Mouse (Mus musculus): ENCODE measurements at regions not wholly inside any gene's neighbourhood (a gene's known extent, or its start where the extent isn't known, plus 50 kb on each side); places are given as distances from the start of the nearest gene placed in this dataset.

GRCm38 (mm10) chrX:7474831-7475230, 98.6 kb upstream of the Foxp3 start:
- no peaks in the 10 kb centered on the region for H3K4me1 ChIP-seq (ENCODE audit: control insufficient read depth, insufficient read depth, low read length)
- H3K4me3 ChIP-seq (ENCODE audit: insufficient read depth, low read length) = no peak overlapping the region
- TF ChIP-seq CTCF (IDR thresholded peaks at IDR 0.05; ENCODE audit: borderline replicate concordance, insufficient read depth, low read length) (no peak), POLR2A (IDR thresholded peaks at IDR 0.05; ENCODE audit: low read depth, low read length) (no peak)
- no peak overlapping the region for H3K27ac ChIP-seq (ENCODE audit: insufficient read depth, low read length)

GRCm38 (mm10) chrX:7473814-7474213, 98.2 kb upstream of the Usp27x start:
- no peaks in the 10 kb centered on the region for H3K4me1 ChIP-seq (ENCODE audit: control insufficient read depth, insufficient read depth, low read length)
- H3K4me3 ChIP-seq (ENCODE audit: insufficient read depth, low read length) = no peak overlapping the region
- TF ChIP-seq CTCF (IDR thresholded peaks at IDR 0.05; ENCODE audit: borderline replicate concordance, insufficient read depth, low read length) (peak; percentile 25; the same call in 1 of the 2 replicates), POLR2A (IDR thresholded peaks at IDR 0.05; ENCODE audit: low read depth, low read length) (no peak)
- H3K27ac ChIP-seq (ENCODE audit: insufficient read depth, low read length) = no peak overlapping the region

GRCm38 (mm10) chrX:7469801-7470200, 94.2 kb upstream of the Usp27x start:
- Histone ChIP-seq H3K4me1 (ENCODE audit: control insufficient read depth, insufficient read depth, low read length) (no peaks in the 10 kb centered on the region), H3K4me3 (ENCODE audit: insufficient read depth, low read length) (no peak overlapping the region), H3K27ac (ENCODE audit: insufficient read depth, low read length) (no peak overlapping the region)
- TF ChIP-seq CTCF (IDR thresholded peaks at IDR 0.05; ENCODE audit: borderline replicate concordance, insufficient read depth, low read length) = no peak
- TF ChIP-seq POLR2A (IDR thresholded peaks at IDR 0.05; ENCODE audit: low read depth, low read length) = no peak

- TF ChIP-seq CTCF (IDR thresholded peaks at IDR 0.05; ENCODE audit: borderline replicate concordance, insufficient read depth, low read length) = no peak
- no peak for TF ChIP-seq POLR2A (IDR thresholded peaks at IDR 0.05; ENCODE audit: low read depth, low read length)
- Histone ChIP-seq H3K4me3 (ENCODE audit: insufficient read depth, low read length) (no peak overlapping the region), H3K4me1 (ENCODE audit: control insufficient read depth, insufficient read depth, low read length) (no peaks in the 10 kb centered on the region), H3K27ac (ENCODE audit: insufficient read depth, low read length) (no peak overlapping the region)
Measured at GRCm38 (mm10) chrX:7467985-7468384, 92.4 kb upstream of the Usp27x start.

GRCm38 (mm10) chrX:7456851-7457250, 81.2 kb upstream of the Usp27x start:
- Histone ChIP-seq H3K4me3 (ENCODE audit: insufficient read depth, low read length) (no peak overlapping the region), H3K4me1 (ENCODE audit: control insufficient read depth, insufficient read depth, low read length) (no peaks in the 10 kb centered on the region), H3K27ac (ENCODE audit: insufficient read depth, low read length) (no peak overlapping the region)
- TF ChIP-seq CTCF (IDR thresholded peaks at IDR 0.05; ENCODE audit: borderline replicate concordance, insufficient read depth, low read length) (no peak), POLR2A (IDR thresholded peaks at IDR 0.05; ENCODE audit: low read depth, low read length) (no peak)

GRCm38 (mm10) chrX:7445035-7445434, 69.4 kb upstream of the Usp27x start:
- no peak overlapping the region for H3K4me3 ChIP-seq (ENCODE audit: insufficient read depth, low read length)
- no peaks in the 10 kb centered on the region for H3K4me1 ChIP-seq (ENCODE audit: control insufficient read depth, insufficient read depth, low read length)
- TF ChIP-seq CTCF (IDR thresholded peaks at IDR 0.05; ENCODE audit: borderline replicate concordance, insufficient read depth, low read length) (no peak), POLR2A (IDR thresholded peaks at IDR 0.05; ENCODE audit: low read depth, low read length) (no peak)
- H3K27ac ChIP-seq (ENCODE audit: insufficient read depth, low read length) = no peak overlapping the region

- H3K4me1 ChIP-seq (ENCODE audit: control insufficient read depth, insufficient read depth, low read length) = no peaks in the 10 kb centered on the region
- no peak overlapping the region for H3K27ac ChIP-seq (ENCODE audit: insufficient read depth, low read length)
- TF ChIP-seq POLR2A (IDR thresholded peaks at IDR 0.05; ENCODE audit: low read depth, low read length) = no peak
- no peak for TF ChIP-seq CTCF (IDR thresholded peaks at IDR 0.05; ENCODE audit: borderline replicate concordance, insufficient read depth, low read length)
Measured at GRCm38 (mm10) chrX:7444583-7444982, 69.0 kb upstream of the Usp27x start.

GRCm38 (mm10) chrX:7443996-7444421, 68.4 kb upstream of the Usp27x start:
- TF ChIP-seq POLR2A (IDR thresholded peaks at IDR 0.05; ENCODE audit: low read depth, low read length) (no peak), CTCF (IDR thresholded peaks at IDR 0.05; ENCODE audit: borderline replicate concordance, insufficient read depth, low read length) (no peak)
- H3K4me1 ChIP-seq (ENCODE audit: control insufficient read depth, insufficient read depth, low read length) = no peaks in the 10 kb centered on the region
- no peak overlapping the region for H3K4me3 ChIP-seq (ENCODE audit: insufficient read depth, low read length)
- H3K27ac ChIP-seq (ENCODE audit: insufficient read depth, low read length) = no peak overlapping the region

More at GRCm38 (mm10) chrX:7444583-7444982, 69.0 kb upstream of the Usp27x start:
- no peak overlapping the region for H3K4me3 ChIP-seq (ENCODE audit: insufficient read depth, low read length)

- TF ChIP-seq CTCF (IDR thresholded peaks at IDR 0.05; ENCODE audit: borderline replicate concordance, insufficient read depth, low read length) (no peak), POLR2A (IDR thresholded peaks at IDR 0.05; ENCODE audit: low read depth, low read length) (no peak)
- Histone ChIP-seq H3K27ac (ENCODE audit: insufficient read depth, low read length) (no peak overlapping the region), H3K4me1 (ENCODE audit: control insufficient read depth, insufficient read depth, low read length) (no peaks in the 10 kb centered on the region), H3K4me3 (ENCODE audit: insufficient read depth, low read length) (no peak overlapping the region)
Measured at GRCm38 (mm10) chrX:7435375-7436042, 59.9 kb upstream of the Usp27x start.

GRCm38 (mm10) chrX:7434268-7434667, 58.6 kb upstream of the Usp27x start:
- peaks cover 5% of the 10 kb centered on the region; the same call in 1 of the 2 replicates for H3K4me1 ChIP-seq (ENCODE audit: control insufficient read depth, insufficient read depth, low read length)
- 0 out of 2 replicates have a peak overlapping the region, but pooled peaks have one; percentile 11 for H3K27ac ChIP-seq (ENCODE audit: insufficient read depth, low read length)
- H3K4me3 ChIP-seq (ENCODE audit: insufficient read depth, low read length) = no peak overlapping the region
- no peak for TF ChIP-seq CTCF (IDR thresholded peaks at IDR 0.05; ENCODE audit: borderline replicate concordance, insufficient read depth, low read length)
- TF ChIP-seq POLR2A (IDR thresholded peaks at IDR 0.05; ENCODE audit: low read depth, low read length) = no peak

Measured in embryonic fibroblast, embryonic 13.5 days (primary cell).